Mouse (Mus musculus) NIH3T3 (cell line): ENCODE results near the gene Ssbp2.

Experiments
- DNase-seq: peaks from one replicate; pipeline ENCODE4 v3.0.0-alpha.2; 2012; ENCODE audit warnings: low read depth

The Ssbp2 gene

DNA sequence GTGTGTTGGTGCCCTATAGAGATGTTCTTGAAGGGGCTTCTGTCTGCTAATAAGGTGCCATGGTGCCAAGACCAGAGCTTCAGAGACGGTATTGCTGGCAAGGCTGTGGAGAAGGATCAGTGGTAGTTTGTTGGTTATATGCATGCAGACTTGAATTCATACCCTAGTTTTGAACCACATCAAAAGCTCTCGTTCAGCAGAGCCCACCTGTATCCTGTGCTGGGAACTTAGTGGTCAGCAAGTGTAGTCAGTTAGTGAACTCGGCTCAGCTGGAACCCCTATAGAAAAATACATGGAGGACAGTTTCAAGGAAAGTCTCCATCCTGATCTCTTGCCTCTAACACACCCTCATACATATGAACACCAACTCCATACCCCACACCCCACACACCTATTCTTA, 69.7 kb downstream of the Ssbp2 start:
- DNase-seq = no peak

DNA sequence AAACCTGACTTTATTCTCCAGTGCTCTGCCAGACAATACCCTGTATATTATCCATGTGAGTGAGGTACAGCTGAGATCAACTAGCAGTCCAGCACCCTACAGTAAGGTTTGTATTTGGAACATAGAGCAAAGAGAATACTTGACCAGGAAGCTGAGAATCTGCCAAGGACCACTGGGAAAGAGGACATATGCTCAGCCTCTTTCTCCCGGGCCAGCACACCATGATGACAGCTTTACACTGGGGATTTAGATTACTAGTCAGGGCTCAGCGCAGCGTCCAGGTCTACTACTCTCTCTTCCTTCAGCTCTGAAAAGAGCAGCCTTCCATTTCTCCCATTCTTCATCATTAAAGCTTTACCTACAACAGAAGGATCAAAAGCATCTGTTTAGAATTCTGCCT, 76.6 kb downstream of the Ssbp2 start:
- no peak for DNase-seq

DNA sequence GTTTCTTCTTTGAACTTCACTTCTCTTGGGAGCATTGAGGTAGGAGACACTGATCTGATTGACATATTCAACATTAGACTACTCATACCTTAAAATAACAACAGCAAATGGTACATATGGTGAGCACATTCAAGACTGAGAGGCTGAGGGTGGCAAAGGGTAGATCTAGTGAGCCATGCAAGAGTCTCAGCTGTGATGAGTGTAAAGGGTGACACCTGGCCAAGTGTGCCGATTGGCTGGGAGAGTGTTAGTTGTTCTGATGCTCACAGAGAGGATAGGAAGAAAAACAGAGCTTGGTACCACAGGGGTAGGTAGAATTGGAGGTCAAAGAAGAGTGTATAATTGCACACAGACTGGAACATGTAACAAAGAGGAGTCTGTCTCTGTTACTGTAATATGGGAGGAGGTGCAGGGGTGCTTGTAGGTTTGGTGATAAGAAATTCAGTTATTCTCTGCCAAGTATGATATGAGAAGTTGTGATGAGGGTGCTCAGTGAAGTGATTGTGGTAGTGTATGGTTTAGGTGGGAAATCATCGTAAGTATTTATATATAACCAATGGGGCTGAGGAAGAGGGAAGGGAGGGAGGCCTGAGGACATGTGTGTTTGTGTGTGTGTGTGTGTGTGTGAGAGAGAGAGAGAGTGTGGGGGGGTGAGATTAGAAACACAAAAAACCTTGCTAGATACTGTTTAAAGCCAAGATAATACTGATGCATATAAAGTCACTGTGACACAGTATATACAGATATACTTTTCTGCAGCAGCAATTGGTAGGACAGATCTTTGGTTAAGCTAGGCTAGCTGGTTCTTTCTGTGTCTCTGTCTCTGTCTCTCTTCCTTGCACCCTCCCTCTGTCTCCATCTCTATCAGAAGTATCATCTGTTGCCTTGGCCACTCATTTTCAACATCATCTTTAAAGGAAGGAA, 80.3 kb downstream of the Ssbp2 start:
- no peak for DNase-seq

DNA sequence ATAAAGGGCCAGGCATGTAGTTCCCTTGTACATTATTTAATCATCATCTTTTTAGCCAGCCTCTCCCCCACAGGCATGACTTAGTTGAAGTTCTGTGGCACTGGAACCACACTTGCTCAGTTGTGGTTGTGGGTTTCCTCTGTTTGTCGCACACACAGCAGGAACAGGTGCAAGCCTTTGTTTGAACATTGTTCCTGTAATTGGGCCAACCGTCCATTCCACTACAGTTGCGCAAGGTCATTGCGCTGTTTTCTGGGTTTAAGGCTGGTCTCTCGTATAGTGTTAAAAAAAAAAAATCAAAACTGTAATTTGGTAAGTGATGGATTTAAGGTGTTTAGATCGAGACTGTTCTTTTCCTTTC, 81.0 kb downstream of the Ssbp2 start:
- no peak for DNase-seq

DNA sequence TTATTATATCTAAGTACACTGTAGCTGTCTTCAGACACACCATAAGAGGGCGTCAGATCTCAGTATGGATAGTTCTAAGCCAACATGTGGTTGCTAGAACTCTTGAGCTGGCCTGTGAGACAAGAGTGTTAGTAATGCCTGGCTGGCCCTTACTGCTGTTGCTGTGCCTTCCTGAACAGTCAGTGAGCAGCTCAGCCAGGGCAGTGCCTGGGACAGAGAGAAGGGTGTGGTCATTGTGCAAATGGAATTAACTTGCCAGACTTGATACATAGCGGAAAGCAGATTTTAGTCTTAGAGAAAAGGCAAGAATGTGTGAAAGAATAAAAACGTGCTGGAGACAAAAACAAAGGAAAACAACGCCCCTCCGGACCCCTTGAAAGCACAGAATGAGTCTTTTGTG, 83.5 kb downstream of the Ssbp2 start:
- DNase-seq = no peak

DNA sequence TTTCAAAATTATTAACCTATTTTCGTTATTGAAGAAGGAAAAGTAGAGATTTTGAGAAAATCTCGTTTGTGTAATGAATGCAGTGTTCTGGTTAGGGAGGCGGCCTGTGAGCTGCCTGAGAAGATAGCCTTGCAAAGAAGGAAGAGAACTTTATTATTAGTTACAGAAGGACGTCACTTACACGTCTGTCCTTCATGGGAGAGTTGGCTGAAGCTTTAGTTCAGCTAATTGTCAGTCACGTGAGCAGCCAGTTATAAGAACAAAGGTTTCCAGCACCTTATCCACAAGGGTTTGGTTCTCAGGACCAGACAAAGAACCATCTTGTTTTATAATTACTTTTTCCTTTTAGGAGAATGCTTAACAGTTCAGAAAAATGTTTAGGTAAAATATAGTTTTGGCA, 104.0 kb downstream of the Ssbp2 start:
- DNase-seq = no peak

DNA sequence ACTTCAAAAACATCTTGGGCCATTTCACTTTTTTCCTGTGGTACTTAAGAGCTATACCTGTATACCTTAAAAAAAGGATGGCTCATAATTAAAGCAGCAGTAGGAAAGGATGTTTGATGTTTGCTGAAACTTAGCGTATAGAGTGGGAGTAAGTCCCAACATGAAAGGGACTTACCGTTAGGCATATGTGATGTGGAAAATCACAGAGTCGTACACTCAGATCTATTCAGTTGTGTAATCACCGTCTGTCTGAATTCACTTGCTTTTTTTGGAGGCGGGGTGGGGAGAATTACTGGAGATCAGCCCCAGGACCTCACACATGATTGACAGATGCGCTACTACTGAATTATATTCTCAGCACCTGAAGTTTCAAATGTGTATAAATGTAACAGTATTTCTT, 104.7 kb downstream of the Ssbp2 start:
- no peak for DNase-seq

DNA sequence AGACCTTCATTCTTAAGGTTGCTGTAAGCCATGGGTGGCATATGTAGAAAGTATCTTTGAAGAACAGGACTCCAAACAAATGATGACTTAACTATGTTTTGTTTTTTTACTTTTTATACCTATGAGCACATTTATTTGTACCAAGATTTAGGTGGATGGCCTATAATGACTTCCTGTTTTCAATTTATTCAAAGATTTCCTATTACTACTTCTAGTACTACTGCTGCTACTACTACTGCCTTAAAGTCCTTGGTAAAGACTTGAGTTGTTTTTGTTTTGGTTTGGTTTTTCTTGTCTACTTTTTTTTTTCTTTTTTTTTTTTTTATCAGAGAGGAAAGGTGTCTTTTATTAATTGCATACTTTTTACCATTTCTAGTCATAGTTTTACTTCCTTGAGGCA, 121.4 kb downstream of the Ssbp2 start:
- no peak for DNase-seq

DNA sequence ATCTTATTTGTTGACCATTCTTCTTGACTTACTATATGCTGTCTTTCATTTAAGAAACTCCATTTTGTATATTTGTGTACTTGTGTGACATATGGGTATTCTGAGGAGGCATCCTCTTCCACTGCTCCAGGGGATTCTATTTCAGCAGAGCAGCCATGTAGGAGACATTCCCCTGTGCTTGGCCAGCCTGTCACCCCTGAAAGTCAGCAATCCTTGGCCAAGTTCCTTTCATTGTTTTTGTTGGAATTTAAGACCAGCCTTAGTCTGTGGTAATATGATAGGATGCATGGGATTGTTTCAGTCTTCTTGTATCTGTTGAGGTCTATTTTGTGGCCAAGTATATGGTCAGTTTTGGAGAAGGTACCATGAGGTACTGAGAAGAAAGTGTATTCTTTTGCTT, 122.1 kb downstream of the Ssbp2 start:
- no peak for DNase-seq

DNA sequence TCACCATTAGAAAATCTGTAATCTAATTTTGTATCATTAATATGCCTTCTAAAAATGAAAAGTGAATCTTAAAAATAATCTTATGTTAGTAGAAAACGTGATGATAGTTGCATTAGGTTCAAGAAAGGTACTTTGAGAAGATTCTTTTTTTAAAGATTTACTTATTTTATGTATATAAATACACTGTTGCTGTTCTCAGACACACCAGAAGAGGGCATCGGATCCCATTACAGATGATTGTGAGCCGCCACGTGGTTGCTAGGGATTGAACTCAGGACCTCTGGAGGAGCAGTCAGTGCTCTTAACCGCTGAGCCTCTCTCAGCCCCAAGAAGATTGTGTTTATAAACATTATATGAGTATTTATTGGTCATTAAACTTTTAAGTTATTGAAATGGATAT, 126.3 kb downstream of the Ssbp2 start:
- no peak for DNase-seq

DNA sequence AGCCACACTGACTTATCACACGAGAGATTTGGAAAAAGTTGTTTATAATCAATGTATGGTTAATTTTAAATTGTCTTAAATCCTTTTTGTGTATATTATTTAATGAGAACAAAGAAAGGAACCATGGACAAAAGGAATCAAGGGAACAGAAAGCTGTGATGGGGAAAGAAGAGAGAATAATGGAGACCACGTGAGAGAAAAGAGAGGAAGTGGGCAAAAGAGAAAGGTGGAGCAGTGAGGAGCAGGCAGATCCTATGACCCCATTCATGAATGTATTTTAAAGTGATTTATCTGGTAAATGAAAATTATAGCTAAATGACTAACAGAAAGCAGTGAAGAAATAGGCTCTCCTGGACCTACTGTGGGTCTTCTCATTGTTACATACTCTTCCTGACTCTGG, 128.4 kb downstream of the Ssbp2 start:
- DNase-seq = no peak

DNA sequence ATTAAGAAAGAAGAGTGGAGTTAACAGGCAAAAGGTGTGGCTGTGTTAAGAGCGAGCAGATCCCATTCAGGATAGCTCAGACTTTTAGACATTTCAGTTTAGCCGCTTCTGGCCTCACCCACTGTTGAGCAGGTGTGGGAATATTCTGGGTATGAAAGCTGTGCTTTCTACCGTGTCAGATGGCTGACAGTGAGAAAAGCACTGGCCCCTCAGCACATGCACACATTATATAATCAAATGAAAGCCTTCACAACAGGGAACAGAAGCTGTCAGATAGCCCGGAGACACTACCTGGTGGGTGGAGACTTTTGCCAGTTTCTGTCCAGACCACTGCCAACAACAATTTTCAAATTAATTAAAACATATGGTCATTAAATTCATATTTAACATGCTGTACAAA, 131.8 kb downstream of the Ssbp2 start:
- no peak for DNase-seq

DNA sequence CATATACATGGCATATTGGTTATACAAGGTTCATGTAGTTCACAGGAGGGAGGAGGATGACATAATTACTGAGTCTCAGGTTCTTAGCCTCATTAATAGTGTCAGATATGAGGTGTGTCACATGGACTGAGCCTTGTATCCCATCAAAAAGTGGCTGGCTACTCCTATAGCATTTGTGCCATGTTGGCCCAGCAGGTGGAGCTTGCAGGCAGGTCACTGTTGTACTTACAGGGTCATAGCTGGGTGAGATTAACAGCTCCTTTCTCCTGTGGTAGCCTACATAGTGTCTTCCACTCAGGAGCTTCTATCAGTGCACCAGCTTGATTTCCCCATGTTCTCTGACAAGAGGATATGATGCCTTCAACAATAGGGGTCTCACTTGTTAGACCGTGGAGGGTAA, 135.2 kb downstream of the Ssbp2 start:
- DNase-seq = no peak

DNA sequence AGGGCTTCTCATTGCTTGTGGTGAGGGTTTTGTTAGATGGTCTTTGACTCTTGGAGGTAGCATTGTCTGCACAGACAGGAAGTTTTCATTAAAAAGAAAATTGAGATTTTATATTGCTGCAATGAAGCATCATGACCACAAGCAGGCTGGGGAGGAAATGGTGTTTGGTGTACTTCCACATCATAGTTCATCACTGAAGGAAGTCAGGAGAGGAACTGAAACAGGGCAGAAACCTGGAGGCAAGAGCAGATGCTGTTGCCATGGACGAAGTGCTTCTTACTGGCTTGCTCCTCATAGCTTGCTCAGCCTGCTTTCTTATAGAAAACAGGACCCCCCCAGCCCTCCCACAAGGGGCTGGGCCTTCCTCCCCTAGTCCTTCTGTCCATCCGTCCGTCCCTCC, 139.5 kb downstream of the Ssbp2 start:
- no peak for DNase-seq

DNA sequence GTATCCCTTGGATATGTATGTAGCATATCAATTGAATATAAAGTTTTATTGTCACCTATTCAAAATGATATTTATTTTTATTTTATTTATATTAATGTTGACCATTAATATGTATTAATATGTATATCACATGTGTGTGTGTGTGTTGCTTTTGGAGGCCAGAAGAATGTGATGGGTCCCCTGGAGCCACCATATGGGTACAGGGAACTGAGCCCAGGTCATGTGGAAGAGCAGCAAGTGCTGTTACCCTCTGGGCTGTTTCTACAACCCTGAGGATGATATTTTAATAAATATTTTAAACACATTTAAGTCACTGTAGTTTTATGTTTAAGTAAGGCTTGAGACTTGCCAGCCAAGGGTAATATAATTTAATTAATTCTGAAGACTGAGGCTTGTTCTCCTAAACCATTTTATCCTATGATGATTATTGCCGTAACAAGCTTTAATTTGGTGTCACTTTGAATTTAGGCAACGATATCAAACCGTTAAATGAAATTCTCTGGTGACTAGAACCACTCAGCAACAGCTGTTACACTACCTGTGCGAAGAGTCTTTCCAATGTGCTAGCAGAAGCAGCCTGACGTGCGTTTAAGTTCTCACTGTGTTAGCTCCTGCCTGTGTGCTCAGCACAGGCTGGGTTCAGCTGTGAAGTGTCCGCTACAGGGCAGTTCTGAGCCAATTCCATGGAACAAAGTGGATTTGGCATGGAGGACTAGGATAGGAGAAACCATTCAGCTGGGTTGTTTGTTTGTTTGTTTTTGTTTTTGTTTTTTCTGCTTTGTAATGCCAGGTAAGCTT, 145.2 kb downstream of the Ssbp2 start:
- DNase-seq = no peak

DNA sequence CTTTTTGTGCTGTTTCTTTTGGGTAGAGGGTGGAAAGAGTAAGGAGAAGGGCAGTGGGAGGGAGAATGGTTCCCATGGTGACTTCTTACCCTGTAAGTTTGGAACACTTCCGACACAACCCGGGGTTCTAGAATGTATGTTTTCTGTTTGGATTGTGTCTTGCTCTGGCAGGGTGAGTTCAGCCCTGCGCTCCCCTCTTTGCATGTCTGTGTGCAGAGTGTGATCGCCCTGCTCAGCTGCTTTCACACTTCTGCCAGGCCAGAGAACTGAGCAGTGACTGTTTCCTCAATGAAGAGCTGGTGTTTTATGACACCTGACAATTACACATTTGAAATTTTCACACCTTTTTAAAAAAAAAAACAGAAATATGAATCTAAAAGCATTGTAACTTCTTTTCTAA, 150.5 kb downstream of the Ssbp2 start:
- no peak for DNase-seq

DNA sequence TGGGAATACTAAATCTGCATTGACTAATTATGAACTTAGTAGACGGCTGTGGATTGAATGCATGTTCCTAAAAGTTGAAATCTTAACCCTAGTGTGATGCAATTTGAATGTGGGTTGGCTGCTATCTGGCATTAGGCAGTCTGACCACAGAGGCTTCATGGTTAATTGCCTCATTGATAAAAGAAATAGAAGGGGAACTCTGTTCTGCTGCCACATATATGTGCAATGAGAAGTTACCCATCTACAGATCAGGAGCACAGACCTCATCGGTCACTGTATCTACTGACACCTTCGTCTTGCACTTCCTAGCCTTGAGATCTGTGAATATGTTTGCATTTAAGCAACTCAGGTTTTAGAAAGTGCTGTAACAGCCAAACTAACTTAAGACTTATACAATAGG, 151.8 kb downstream of the Ssbp2 start:
- DNase-seq = no peak

DNA sequence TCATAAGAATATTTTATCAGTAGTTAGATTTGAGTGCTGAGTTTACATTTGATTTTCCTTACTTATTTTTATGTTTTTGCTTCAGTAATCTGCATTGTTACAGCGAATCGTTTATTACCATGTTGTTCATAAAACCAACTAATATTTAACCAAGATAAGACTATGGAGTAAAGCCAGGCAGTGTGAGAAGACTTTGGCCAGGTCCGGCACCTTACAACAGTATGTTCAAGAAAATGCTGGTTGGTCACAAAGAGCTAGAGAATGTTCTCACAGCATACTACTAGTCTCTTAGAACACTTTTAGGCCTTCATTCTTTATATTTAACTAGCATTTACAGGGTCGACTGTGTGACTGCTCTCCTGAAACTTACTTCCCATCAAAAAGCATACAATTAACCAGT, 152.5 kb downstream of the Ssbp2 start:
- no peak for DNase-seq

DNA sequence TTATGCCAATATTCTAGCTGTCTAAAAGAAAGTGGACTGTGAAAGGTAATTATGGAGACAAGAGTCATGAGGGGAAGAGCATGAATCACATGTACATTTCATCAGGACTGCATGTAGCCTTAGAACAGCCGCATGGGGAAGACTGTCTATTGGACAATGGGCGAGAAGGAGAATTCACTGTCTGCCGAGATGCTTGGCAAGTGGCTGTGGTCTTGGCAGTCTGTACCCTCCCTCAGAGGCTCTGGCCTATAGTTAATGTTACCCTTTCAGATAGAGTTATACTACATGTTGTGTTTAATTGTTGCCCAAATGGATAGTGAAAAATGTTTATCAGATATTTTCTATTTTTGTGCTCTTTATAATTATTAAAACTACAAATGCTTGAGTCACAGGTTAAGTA, 156.0 kb downstream of the Ssbp2 start:
- DNase-seq = no peak

DNA sequence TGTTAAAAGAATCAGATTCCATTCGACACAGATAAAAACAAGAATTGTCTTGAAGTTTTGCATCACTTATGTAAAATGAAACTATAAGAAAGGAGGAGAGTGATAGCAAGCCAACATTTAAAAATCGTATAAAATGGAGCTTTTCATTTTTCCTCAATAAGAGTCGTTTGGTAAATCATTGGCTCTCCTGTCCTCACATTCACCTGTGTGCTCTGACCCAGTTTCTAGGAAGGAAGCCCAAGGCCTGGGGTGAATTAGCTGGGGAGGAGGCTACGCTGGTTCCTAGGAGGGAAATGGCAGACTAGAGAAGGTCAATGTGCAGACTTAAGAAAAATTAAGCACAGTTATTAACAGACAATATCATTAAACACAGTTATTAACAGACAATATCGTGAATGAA, 156.8 kb downstream of the Ssbp2 start:
- no peak for DNase-seq

DNA sequence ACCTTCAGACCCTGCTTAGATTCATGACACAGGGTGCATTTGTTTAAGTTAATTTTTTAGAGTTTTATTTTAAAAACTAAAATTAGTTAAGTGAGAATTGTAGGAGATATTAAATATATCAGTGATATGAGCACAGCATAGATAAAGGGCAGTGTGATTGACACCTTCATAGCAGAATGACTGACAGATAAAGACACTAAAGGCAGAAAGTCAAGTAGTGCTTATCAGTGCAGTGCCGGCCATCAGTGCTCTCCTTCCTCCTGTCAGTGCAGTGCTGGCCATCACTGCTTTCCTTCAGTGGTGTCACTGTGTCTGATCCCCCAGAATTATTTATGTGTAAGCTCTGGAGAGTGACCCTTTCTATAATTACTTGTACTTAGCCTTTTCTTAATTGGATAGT, 159.3 kb downstream of the Ssbp2 start:
- DNase-seq = no peak

DNA sequence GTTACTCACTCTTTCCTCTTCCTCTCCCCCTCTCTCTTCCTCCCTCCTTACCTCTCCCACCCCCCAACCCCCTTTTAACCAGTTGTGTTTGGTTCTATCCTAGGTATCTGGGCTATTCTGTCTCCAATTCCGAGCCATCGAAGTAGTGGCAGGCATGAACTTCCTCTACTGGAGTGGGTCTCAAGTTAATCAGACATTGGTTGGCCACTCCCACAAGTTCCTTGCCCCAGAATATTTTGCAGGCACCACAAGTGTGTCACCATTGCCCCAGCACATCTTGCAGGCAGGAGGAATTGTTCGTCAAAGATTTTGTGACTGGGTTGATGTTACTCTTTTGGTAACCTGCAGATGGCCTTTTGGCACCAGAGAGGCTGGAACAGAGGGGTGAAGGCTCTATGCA, 160.5 kb downstream of the Ssbp2 start:
- DNase-seq = no peak

DNA sequence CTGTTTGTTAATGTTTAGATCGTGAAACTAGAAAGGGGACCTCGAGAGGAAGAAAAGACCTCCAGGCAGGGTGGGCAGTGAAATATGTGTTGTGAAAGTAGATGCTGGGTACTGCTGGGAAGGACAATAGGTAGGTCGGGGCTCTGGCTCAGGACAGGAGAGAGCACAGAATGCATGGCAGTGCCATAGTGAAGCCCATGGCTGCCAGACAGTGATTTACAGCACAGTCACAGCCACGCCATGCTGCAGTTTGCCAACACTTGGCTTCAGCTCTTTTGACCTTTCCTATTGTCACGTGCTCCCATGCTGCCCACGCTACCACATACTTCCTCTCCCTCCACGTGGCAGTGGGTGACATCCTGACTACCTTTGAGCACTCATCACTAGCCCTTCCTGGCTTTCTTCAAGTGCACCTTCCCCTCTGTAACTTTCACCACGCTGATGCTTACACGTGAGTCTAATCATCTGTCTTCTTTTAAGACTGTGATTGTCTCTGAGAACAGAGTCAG, 171.3 kb downstream of the Ssbp2 start:
- no peak for DNase-seq
